Mouse (Mus musculus) small intestine, adult 2 months (tissue): ENCODE results near the gene Scyl2.

Experiments used
- CTCF ChIP-seq: fragments of 200-500 bp; IDR thresholded peaks from 2 replicates; pipeline ENCODE4 v1.5.1; 2012; ENCODE audit warnings: low read depth, mild to moderate bottlenecking, control low read depth, inconsistent platforms, low read length, moderate library complexity, mixed read lengths; ENCODE audit not compliant: insufficient replicate concordance, insufficient read length; ENCODE audit errors: extremely low read depth
- POLR2A ChIP-seq: fragments of 200-500 bp; IDR thresholded peaks from 2 replicates; pipeline ENCODE4 v1.6.1; 2012; ENCODE audit warnings: low read depth, mild to moderate bottlenecking, control low read depth, inconsistent platforms, low read length, moderate library complexity

- TF ChIP-seq POLR2A (no peak), CTCF (no peak)
These were observed 17.0 kb upstream of the Scyl2 start for GRCm38 (mm10) chr10:89703042-89703441.
